Mouse (Mus musculus) retina, postnatal 1 day (tissue): ENCODE data around the gene Mnat1.
A peak's percentile ranks its signal among the peaks of the same experiment; 100 is the strongest.
"Not testable (repeated sequence)": the region's sequence is repeated elsewhere in the genome, so short reads cannot be mapped to it uniquely, and the experiment has no call there.

Source experiments
- DNase-seq: peaks from one replicate; pipeline ENCODE4 v3.0.0-alpha.2; 2012

The Mnat1 gene

DNA sequence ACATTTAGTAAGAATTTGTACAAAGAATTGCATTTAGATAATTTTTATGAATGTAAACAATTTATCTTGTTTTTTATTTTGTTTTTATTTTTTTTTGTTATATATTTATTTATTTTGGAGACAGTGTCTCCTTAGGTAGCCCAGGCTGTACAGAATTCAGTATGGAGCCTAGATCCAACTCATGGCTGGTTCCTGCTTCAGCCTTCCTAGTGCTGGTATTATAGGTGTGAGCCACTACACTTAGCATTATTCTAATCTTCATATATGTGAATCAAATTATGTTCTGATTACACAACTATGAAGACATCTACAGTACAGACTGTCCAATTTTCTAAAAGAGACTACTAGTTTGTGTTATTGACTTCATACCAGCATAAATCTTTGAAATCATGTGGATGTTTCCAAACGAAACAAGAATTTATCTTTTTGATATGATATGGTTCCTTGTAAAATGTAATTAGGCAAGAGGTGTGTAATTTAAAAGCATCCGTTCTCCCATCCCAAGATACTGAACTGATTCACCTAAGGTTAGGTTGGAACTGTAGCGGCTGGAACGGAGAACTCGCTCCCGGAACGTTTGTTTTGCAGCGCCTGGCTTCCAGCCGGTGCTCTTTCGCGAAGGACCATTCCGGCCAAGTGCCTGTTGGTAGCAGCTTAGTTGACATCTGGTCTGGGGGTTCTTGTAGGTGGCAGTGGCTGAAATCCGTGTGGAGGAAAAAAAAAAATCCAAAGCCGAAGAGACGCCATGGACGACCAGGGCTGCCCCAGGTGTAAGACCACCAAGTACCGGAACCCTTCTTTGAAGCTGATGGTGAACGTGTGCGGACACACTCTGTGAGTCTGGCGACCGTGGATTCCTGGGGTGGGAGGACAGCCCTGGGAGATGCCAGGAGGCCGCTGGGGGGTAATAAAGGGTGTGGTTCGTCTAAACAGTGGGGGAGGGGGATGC is at the start of gene Mnat1:
Gene Mnat1 (plus strand): TSS at position 625 of the 949 bp plus-strand sequence.
- DNase-seq, result peak; percentile 91

DNA sequence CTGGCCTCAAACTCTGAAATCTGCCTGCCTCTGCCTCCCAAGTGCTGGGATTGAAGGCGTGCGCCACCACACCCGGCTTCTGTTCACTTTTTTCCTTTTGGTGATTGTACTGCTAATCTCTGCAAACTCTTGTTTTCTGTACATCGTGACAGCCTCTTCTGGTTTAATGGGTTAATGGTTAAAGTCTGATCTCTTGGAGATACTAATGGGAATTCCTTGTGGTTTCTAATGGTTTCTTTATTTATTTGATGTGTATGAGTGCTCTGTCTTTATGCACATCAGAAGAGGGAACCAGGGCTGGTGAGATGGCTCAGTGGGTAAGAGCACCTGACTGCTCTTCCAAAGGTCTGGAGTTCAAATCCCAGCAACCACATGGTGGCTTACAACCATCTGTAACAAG is 41.7 kb upstream of the Mnat1 start:
- not testable (repeated sequence) for DNase-seq

DNA sequence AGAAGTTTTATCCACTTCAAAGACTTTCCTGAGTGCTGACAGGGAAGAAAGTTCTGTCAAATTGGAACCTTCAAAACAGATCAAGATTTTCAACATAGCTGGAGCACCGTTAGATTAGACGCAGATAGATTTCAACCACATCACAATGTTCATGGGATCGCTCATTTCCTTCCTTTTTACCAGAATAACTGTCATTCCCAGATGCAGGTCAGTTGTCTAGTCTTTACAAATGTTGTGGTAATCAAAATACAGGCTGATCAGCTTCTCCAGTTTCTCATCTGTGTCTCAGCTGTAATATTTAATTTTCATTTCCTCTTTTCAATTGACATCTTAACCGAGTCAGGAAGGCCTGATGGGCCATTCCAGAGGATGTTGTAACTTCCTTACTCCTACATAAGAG is 39.7 kb upstream of the Mnat1 start:
- no peak for DNase-seq

DNA sequence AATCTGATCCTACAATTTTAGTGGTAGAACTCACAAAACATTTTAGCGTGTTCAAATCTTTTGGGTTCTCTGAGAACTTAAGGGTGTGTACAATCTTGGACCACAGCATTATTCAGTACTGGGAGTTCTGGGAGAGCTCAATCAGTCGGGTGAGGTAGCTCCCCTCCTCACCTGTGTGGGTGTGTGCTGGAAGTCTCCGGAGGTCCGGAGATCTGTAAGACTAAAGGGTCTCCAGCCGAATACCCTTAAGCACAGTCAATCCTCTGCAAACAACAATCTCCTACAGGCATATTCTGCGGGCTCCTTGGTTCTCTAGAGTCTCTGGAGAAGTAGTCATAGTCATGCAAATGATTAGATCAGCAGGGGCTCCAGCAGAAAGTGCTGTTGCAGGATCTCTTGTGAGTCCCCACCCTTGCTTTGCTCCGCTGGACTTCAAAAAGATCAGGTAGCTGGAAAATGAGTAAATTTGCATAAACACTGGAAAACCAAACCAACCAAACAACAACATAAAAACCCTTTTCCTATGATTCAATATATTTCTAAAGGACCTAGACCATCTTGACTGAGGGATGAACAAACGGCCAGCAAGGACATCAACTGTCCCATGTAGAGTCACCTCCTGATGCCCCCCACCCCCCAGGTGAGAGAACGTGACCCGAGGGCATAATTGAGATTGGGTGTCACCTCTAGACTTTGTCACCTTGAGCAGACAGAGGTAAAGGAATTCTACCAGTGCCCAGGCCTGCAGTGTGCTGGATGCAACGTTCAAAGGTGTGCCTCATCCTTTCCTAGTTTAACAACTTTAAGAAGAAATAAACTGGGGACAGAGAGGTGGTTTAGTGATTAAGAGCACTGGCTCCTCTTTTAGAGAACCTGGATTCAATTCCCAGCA is 37.5 kb upstream of the Mnat1 start:
- no peak for DNase-seq

DNA sequence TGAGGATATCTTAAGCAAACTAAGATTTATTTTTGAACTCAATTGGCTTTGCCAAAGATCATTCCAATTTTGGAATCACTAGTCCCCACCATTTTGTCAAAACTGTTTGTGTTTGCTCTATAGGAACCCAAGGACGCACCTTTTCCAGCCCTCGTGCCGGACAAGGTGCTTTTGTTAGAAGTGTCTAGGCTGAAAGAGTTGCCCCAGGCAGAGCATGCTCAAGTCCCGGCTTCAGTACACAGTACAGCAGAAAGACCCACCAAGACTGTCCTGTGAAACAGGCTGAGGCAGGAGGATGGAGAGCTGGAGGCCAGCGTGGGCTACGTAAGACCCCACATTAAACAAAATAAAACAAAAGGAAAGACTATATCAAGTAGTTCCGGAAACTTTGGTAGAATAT is 36.4 kb upstream of the Mnat1 start:
- DNase-seq, result no peak

DNA sequence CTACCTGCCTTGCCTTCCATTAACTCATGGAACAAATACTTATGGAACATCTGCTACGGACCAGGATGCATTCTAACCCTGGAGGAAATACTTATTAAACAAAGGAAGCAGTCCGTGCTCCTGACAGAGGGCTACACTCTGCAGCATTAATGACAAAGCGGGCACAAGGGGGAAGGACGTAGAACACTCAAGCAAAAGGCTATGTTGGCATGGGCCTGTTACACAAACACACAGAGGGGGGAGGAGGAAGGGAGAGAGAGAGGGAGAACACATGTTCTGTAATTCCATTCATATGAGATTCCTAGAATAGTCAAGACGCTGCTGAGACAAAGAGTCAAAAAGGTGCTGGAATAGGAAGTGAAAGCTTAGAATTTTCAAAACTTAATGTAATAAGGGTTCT is 35.0 kb upstream of the Mnat1 start:
- DNase-seq, result no peak

DNA sequence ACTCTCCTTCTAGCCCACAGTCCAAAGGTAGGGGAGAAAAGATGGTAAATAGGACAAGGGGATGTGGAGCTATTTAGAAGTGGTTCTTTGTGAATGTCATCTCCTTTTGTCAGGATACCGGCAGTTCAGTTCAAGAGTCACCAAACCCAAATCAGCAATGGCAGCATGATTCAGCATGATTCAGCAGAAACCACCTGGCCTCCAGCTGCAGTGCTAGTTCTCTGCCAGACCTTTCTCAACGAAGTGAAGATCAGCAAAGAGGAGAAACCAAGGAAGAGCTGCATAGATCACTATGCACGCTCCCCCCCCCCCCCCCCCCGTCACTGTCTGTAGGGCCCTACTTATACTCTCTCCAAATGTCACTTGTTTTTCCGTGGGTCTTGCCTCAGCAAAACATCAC is 34.6 kb upstream of the Mnat1 start:
- DNase-seq, result no peak

DNA sequence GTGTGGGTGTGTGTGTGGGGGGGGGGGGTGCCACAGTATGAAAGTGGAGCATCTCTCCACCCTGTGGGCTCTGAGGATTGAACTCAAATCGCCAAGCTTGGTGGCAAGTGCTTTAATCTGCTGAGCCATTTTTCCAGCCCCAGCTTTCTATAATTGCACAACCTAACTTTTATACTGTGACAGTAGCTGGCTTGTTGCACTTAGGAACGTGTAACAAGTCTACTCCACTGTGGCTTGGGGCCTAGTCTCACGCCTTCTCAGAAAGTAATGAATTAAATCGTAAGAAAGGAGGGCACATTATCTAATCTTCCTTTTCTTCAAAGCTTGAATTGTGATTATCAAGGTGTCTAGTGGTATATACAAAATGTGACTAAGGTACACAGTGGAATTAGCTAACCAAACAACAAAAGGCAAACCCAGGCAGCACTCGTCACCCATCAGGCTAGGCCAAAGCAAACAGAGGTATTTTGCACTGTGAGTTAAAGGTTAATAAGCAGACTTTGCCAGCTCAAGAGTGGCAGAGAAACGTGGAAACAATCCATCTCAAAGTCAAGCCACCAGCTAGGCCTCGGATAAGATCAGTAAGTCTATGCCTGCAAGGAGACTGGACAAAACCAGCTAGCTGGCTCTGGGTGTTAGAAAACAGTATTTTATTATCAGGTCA is 32.7 kb upstream of the Mnat1 start:
- DNase-seq, result no peak

DNA sequence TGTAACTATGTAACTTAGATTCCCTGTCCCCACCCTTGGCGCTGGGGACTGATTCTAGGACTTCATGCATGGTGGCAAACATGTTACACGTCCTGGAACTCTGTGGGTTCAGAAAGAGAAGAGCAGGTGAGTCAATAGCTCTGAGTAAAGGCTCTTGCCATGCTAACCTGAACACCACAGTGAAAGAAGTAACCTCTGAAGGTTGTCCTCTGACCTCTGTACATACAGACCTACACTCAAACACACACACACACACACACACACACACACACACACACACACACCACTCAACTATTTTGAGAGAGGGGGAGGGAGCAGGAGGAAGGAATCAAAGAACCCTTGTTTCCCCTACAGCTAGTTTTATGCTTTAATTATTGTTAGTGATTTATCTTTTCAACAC is 29.3 kb upstream of the Mnat1 start:
- no peak for DNase-seq

DNA sequence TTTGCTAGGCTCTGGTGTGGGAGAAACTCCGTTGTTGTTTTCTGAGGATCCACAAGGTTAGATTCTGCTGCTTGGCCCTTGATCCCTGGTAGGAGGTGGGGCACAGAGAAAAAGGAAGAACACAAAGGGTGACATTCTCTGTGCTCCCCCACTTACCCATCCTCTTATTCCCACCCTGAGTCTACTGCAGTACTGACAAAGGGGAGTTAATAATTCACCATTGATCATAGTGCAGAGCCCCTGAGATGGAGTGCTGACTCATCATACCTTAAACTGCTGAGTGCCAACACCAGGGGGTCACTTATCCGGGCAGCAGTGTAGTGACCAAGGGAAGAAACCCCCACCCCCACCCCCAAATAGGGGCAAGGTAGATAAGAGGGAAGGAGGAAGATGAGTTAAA is 28.9 kb upstream of the Mnat1 start:
- DNase-seq, result no peak

DNA sequence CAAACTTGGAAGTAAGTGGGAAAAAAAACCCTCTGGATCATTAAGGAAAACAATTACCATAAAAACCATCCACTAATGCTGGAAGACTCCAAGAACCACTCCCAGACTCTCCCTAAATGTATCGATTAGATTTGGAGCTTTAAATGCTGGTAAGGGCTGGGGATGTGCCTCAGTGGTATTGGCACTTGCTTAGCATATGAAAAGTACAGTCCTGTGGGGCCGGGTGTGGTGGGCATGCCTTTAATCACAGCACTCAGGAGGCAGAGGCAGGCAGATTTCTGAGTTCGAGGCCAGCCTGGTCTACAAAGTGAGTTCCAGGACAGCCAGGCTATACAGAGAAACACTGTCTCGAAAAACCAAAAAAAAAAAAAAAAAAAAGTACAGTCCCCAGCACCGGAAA is 27.3 kb upstream of the Mnat1 start:
- DNase-seq, result not testable (repeated sequence)

DNA sequence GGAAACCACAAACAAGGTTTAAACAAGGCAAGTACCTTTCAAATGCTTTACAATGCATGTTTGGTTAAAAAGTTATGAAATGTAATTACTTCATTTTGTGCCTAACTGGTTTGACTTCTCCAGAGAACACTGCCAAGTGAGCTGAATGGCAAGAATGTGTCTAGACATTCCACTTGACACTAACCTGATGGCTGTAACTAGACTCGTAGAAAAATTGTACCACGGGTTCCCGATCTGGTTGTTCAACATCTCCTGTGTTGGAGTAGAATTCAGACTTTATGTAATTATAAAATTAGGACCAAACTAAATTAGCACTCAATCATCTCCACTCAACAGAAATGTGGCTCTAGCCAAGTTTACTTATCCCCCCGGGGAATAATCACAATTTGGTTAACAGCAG is 24.9 kb upstream of the Mnat1 start:
- no peak for DNase-seq

DNA sequence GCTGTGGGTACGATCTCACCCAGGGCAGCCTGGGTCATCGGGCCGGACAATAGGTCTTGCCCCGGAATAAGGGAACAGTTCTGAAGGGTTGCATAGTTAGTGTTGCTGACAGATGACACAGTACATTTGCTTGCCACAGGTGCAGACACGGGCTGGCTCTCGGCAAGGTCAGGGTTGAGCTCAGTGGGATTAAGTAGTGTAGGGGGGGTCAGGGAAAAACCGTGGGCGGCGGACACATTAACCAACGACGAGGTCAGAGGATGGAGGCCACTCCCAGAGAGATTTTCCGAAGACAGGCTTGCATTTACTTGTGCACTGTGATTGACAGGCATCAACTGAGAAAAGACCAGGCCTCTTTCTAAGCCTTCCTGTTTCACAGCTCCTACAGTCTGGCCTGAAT is 19.8 kb upstream of the Mnat1 start:
- no peak for DNase-seq

DNA sequence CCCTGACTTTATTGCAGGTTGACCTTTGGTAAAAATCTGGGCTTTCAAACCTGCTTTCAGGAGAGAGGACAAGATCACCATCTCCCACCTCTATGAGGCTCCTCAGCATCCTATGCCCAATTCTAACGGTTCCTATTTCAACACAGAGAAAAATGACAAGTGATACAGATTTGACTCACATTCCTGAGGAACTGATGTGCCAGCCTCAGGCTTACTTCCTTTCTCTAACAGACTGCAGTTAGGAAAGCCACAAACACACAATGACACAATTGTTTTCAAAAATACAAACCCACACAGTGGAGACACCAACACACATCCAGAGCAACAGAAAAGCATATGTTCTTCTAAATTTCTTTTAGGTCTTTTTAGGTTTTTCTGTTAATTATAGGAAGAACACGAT is 15.7 kb upstream of the Mnat1 start:
- no peak for DNase-seq

DNA sequence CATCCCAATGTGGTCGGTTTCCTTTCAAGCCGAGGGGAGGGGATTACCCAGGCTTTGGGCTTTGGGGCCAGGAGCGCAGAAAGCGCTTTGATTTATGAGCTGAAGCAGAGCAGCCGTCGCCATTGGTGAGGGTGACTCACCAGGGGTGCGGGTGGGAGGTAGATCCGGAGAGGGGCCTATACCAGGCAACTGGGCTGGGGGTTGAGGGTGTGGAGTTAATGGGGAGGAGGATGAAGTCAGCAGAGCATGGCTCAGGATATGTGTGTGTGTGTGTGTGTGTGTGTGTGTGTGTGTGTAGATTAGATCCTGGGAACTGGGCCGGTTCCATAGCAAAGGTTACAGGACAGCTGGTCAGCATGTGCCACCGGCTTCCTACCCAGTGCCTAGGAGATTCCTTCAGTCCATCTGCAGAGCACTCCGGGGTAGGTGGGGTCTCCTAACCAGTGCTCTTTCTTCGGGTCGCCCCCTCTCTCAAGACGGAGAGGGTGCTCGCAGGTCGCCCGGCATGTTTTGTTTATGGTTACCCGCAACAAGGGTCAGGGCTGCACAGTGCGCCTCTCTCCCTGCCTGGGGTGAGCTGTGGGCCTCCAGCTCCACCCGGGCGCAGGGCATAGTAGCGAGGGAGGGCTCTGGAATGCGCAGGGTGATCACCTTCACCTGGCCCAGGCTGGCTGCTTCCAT is 12.9 kb upstream of the Mnat1 start:
- DNase-seq, result peak; percentile 30

DNA sequence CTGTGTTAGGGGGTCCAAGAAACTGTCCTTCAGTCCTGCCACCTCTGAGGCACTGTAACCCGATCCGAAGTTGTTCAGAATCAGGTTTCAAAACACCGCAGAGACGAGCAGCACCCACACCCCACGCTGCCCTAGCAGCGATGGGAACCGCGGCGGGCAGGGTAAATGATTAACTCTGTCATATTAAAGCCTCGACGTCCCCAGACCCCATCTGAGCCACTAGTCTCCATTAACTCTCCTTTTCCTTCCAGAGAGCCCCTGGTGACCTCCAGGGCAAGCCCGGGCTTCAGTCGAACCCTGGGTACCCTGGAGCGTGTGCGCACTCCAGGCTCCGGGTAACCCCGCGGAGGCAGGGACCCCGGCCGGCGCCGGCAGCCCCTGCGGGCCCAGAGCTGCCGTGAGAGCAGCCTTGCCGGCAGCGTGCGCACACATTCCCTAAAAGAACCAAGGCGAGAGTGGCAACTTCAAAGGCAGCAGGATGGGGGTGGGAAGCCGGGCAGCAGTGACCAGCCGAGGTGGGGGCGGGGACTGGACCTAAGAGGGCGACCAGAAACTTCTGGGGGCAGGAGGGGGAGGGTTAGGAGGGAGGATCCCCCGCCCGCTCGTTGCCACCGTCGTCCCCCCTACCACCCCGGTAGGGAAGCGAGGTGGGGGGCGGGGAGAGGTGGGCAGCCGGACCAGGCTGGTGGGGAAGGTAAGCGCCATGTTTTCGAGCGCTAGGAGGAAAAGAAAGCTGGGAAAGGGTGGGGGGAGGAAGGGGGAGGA is 11.8 kb upstream of the Mnat1 start:
- peak; percentile 55 for DNase-seq

DNA sequence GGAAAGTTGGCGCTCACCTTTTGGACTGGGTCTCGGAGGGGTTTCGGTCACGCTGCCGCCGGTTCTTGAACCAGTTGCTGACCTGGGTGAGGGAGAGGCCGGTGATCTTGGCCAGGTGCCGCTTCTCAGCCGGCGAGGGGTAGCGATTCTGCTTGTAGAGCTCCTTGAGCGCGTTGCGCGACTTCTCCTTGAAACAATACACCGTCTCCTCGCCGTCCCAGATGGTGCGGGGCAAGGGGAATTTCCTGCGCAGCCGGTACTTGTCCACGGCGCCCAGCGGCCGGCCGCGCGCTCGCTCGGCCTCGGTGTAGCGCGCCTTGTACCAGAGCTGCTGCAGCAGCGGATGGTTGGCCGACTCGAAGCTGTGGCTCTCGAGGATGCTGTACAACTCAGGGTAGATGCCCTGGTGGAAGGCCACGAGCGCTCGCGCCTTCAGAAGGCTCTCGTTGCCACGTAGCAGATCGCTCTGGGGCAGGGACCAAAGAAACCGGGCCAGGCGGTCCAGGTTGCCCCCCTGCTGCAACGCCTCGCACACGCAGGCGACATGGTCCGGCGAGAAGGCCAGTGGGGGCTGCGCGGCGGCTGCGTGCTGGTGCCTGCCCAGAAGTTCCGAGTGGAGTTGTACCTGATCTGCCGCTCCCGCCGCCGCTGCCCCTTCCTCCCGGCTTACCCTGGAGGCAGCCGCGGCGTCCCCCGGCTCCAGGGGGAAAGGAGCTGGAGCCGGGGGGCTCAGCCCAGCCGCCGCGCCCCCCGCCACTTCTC is 11.0 kb upstream of the Mnat1 start:
- peak; percentile 67 for DNase-seq

DNA sequence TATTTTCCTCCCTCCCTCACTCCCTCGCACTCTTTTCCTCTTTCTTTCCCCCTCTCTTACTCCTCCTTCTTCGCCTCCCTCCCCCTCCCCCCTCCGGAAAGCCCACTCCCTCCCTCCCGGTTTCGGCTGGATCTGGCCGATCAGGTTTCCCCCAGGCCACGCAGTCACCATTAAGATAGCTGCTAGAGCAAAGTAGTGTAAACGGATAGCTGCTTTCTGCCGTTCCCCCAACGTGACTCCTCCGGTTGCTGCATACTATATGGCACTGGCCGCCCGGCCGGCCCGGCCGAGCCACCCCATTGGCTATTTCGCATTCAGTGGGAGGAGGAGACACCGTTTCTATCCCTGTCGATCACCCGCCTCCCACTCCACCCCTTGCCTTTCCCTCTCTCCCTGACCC is 10.3 kb upstream of the Mnat1 start, which contains the start of gene Six4:
Gene Six4 (minus strand): TSS at position 261 of the 400 bp plus-strand sequence.
- DNase-seq, result peak; percentile 85

DNA sequence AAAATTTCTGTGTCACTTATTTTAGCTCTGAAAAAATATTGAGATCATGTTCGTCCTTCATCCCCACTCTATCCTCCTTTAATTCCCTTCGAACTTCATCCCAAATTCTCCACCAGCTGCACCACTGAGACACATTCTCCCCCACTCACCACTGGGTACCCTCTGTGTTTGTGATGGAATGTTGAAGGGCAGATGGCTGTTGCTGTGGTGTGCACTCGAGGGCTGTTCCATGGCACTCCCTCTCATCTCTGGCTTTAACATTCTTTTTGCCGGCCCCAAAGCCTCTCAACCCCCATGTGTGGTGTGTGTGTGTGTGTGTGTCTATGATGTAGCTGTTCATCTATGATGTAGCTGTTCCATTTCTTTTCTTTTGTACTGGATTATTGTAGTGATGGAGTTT is 1.7 kb downstream of the Mnat1 start:
- DNase-seq, result no peak

DNA sequence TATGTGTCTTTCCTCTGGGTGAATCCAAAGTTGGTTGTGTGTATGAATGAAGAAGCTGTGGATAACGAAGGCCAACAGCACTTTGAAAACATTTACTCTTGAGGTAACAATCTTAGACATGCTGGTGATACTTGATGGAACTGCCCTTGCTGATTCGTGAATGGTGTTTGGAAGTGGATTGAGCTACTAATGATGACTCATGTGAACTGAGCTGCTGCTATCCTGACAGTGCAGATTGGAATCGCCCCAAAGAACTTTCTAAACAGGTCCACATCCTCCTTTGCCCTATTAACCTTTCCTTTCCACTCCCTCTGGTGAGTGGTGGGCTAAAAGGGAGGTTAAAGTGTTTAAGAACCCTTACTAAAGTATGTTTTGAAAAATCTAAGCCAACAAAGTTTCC is 17.2 kb downstream of the Mnat1 start:
- no peak for DNase-seq

DNA sequence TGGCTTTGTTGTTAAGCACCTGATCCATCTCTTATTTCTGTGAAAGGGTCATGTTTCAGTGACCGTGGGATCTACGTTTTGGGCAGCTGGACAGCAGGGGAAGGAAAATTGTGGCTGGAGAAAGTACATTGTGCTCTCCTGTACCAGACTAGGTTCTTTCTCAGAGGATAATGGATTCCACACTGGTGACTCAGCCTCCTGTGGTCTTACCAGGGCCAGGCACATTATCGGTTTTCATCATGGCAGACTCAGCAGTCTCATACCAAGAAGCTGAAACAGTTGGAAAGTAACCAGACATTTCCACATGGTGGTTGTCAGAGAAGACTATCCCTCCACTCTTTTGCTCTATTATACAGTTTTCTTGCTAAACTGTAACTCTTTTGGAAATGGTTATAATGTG is 23.7 kb downstream of the Mnat1 start:
- DNase-seq, result no peak
